Mouse (Mus musculus): ENCODE measurements around the gene Frzb. TPM values are rescaled to one million over a fixed set of nuclear protein-coding genes. Genes with fewer than 3 reads are reported as not detected.

The Frzb gene
- polyA plus RNA-seq, 1 experiment from 2014 or later, result 11.5 TPM

Other genes starting within 250 kb of the Frzb start
- not detected in 2 replicates for gene Prdx6b, start 155.2 kb downstream of the Frzb start, polyA plus RNA-seq (2016; fragmentation: Nextera tagmentation; extraction: Ambion mirVana)
- gene Dnajc10, start 132.2 kb downstream of the Frzb start, polyA plus RNA-seq (2016; fragmentation: Nextera tagmentation; extraction: Ambion mirVana), result 80.4 and 80.8 TPM in 2 replicates
- gene Nckap1, start 133.8 kb upstream of the Frzb start, polyA plus RNA-seq (2016; fragmentation: Nextera tagmentation; extraction: Ambion mirVana), result 94.5 and 97.9 TPM in 2 replicates
- gene Dusp19, start 169.4 kb upstream of the Frzb start, polyA plus RNA-seq (2016; fragmentation: Nextera tagmentation; extraction: Ambion mirVana), result 18.2 and 18.5 TPM in 2 replicates
- gene Nup35, start 169.6 kb upstream of the Frzb start, polyA plus RNA-seq (2016; fragmentation: Nextera tagmentation; extraction: Ambion mirVana), result 58.1 and 64.6 TPM in 2 replicates

Data from forebrain, embryonic 12.5 days (tissue).